Mouse (Mus musculus) liver, embryonic 15.5 days (tissue): ENCODE results near the gene Slc9a6. TPM values are rescaled to one million over a fixed set of nuclear protein-coding genes. Genes with fewer than 3 reads are reported as not detected.

Source experiments
- ATAC-seq: fragments of 200-750 bp; cut with Nextera tagmentation; 2 replicates; pipeline ENCODE4 v1.8.0; 2017; ENCODE audit warnings: moderate number of reproducible peaks, mild to moderate bottlenecking, moderate library complexity; ENCODE audit not compliant: insufficient read depth
- H3K27ac ChIP-seq: fragments of 300-500 bp; sonication (generic); replicated peaks from 2 replicates; pipeline ENCODE4 v1.5.1; 2015; ENCODE audit warnings: mild to moderate bottlenecking, inconsistent platforms
- H3K27me3 ChIP-seq: fragments of 300-500 bp; sonication (generic); 2 replicates; pipeline ENCODE4 v1.6.1; 2015; ENCODE audit warnings: mild to moderate bottlenecking, inconsistent platforms
- H3K36me3 ChIP-seq: fragments of 300-500 bp; sonication (generic); replicated peaks from 2 replicates; pipeline ENCODE4 v1.6.1; 2015; ENCODE audit warnings: moderate library complexity, mild to moderate bottlenecking, inconsistent platforms
- H3K4me1 ChIP-seq: fragments of 300-500 bp; sonication (generic); replicated peaks from 2 replicates; pipeline ENCODE4 v1.6.1; 2015; ENCODE audit warnings: inconsistent platforms
- H3K4me2 ChIP-seq: fragments of 300-500 bp; sonication (generic); 2 replicates; pipeline ENCODE4 v1.6.1; 2015; ENCODE audit warnings: moderate library complexity, mild to moderate bottlenecking, inconsistent platforms
- H3K4me3 ChIP-seq: fragments of 300-500 bp; sonication (generic); replicated peaks from 2 replicates; pipeline ENCODE4 v1.5.1; 2015; ENCODE audit warnings: mild to moderate bottlenecking, inconsistent platforms
- H3K9ac ChIP-seq: fragments of 300-500 bp; sonication (generic); 2 replicates; pipeline ENCODE4 v1.6.1; 2015; ENCODE audit warnings: moderate library complexity, mild to moderate bottlenecking, inconsistent platforms
- H3K9me3 ChIP-seq: fragments of 300-500 bp; sonication (generic); replicated peaks from 2 replicates; pipeline ENCODE4 v1.6.1; 2016; ENCODE audit warnings: inconsistent platforms
- WGBS: fragments of 180-500 bp; shearing (Covaris S2); methylation state at CpG from one replicate; pipeline ENCODE4 v1.1.7; 2015; ENCODE audit warnings: mixed read lengths; ENCODE audit not compliant: insufficient replicate concordance; 5-methylcytosine and 5-hydroxymethylcytosine counted together
- polyA plus RNA-seq: library from polyadenylated mRNA; unstranded; fragments of >200 nt; fragmentation: Nextera tagmentation; extraction: Ambion mirVana; gene quantifications from 2 replicates; pipeline ENCODE4 v1.2.1, GENCODE M21; 2015

Gene Slc9a6
- polyA plus RNA-seq, 1 experiment from 2014 or later: 3.6 TPM

DNA sequence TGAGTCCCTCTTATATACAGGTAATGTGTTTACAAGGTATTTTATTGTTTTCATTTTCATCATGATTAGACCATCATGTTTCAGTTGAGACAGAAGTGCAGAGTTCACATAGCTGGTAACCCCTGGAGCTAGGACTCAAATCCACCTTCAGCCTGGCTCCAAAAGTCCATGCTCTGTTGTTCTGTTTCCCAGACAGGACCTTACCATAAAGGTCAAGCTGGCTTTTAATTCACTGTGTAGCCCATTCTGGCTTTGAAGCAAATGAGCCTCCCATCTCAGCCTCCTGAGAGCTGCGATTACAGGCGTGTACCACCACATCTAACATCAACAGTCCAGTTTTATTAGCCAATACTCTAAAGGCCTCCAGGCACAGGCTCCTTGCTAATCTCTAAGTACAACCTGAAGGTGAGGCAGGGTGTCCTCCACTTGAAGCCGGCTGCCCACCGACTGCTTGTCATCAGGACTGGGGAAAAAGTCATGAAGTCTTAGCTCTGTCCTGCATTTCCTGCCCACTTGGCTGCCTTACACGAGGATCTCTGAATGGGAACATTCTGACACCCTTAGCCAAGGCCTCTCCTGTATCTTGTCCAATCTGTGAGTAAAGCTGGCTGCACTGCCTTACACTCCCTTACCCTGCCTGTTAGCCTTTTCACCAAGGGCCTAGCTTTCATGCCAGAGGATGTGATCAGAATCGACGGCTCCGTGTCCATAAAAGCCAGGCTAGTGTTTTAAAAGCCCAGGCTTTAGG, 55.8 kb downstream of the Slc9a6 start:
- Histone ChIP-seq H3K27me3 (no peaks in the 10 kb centered on the region), H3K4me1 (no peaks in the 10 kb centered on the region), H3K4me3 (no peak overlapping the region), H3K36me3 (no peaks in the 10 kb centered on the region), H3K4me2 (no peak overlapping the region), H3K27ac (no peak overlapping the region), H3K9ac (no peak overlapping the region), H3K9me3 (no peaks in the 10 kb centered on the region)
- WGBS: 76% methylated on average over 8 of the region's 8 CpGs
- ATAC-seq: no peak

DNA sequence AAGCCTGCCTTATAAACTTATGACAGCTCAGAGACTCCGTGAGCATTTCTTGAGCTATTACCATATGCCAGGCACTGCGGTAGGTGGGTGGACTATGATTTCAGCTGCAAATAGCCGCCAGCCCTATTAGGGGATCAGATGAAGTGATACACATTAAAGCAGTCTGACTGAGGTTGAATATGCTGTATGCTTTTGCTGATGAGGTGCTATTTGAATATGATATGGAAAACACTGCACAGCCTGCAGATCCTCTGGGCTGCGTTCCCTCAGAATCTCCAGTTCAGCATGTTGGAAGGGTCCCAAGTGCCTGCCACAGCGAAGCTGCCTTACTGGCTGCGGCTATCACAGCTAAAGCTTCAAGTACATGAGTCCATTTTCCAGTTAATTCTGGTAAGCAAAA, 57.7 kb downstream of the Slc9a6 start:
- Histone ChIP-seq H3K4me2 (no peak overlapping the region), H3K9me3 (no peaks in the 10 kb centered on the region), H3K27ac (no peak overlapping the region), H3K27me3 (no peaks in the 10 kb centered on the region), H3K36me3 (no peaks in the 10 kb centered on the region), H3K4me1 (no peaks in the 10 kb centered on the region), H3K4me3 (no peak overlapping the region), H3K9ac (no peak overlapping the region)
- no peak for ATAC-seq
- 73% methylated on average over 6 of the region's 6 CpGs for WGBS

- no peak overlapping the region for H3K4me2 ChIP-seq
- ATAC-seq: no peak
- WGBS: 73% methylated on average over 5 of the region's 5 CpGs
Measured at GRCm38 (mm10) chrX:56668051-56668450, 58.5 kb downstream of the Slc9a6 start.

DNA sequence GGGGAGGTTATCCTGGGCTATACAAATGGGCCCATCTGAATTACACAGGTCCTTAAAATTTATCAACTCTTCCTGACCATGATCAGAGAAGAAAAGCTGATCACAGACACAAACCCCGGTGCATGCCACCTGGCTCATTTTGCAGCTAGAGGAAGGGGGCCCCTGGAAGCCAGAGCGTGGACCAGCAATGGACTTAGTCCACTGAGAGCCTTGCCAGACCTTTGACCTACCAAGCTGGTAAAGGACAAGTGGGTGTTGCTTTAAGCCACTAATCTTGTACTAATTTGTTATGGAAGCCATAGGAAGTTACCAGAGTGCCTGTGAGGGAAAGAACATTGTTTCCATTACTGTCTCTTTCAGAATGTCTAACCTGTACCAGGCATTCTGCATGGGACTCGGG, 58.9 kb downstream of the Slc9a6 start:
- 65% methylated on average over 3 of the region's 3 CpGs for WGBS
- H3K4me3 ChIP-seq: no peak overlapping the region
- H3K27ac ChIP-seq: no peak overlapping the region
- no peak overlapping the region for H3K9ac ChIP-seq
- H3K4me2 ChIP-seq: no peak overlapping the region
- no peaks in the 10 kb centered on the region for H3K9me3 ChIP-seq
- no peak for ATAC-seq
- H3K27me3 ChIP-seq: no peaks in the 10 kb centered on the region
- no peaks in the 10 kb centered on the region for H3K4me1 ChIP-seq
- H3K36me3 ChIP-seq: no peaks in the 10 kb centered on the region

More at GRCm38 (mm10) chrX:56668051-56668450, 58.5 kb downstream of the Slc9a6 start:
- Histone ChIP-seq H3K4me3 (no peak overlapping the region), H3K36me3 (no peaks in the 10 kb centered on the region), H3K9ac (no peak overlapping the region), H3K27me3 (no peaks in the 10 kb centered on the region), H3K27ac (no peak overlapping the region), H3K9me3 (no peaks in the 10 kb centered on the region), H3K4me1 (no peaks in the 10 kb centered on the region)

GRCm38 (mm10) chrX:56675556-56675955, 66.0 kb downstream of the Slc9a6 start:
- 65% methylated on average over 6 of the region's 6 CpGs for WGBS

DNA sequence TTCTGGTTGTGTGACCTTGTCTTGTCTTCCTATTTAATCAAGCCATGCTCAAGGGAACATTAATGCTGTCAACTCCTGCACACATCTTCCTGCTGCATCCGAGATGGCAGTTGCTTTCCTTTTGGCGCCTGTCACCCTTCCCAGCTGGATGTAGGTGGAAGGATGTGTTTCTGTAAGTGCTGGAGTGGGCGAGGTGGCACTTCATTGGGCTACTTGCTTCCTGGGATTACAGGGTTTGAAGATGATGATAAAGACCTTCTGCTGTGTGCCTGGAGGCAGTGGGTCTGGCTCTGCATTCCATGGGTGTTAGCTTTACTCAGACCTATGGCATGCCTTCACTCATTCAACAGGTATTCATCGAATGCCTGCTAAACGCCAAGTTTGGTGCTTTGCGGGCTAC, 68.2 kb downstream of the Slc9a6 start:
- Histone ChIP-seq H3K27ac (no peak overlapping the region), H3K9ac (no peak overlapping the region), H3K4me1 (no peaks in the 10 kb centered on the region), H3K36me3 (no peaks in the 10 kb centered on the region), H3K4me2 (no peak overlapping the region), H3K27me3 (no peaks in the 10 kb centered on the region), H3K4me3 (no peak overlapping the region), H3K9me3 (no peaks in the 10 kb centered on the region)
- 52% methylated on average over 6 of the region's 6 CpGs for WGBS
- no peak for ATAC-seq

More at GRCm38 (mm10) chrX:56675556-56675955, 66.0 kb downstream of the Slc9a6 start:
- H3K4me3 ChIP-seq: no peak overlapping the region
- H3K27ac ChIP-seq: no peak overlapping the region
- no peak overlapping the region for H3K9ac ChIP-seq
- H3K27me3 ChIP-seq: no peaks in the 10 kb centered on the region
- no peaks in the 10 kb centered on the region for H3K4me1 ChIP-seq
- no peaks in the 10 kb centered on the region for H3K9me3 ChIP-seq
- H3K4me2 ChIP-seq: no peak overlapping the region
- no peaks in the 10 kb centered on the region for H3K36me3 ChIP-seq
- no peak for ATAC-seq

GRCm38 (mm10) chrX:56679066-56679465, 69.5 kb downstream of the Slc9a6 start:
- no peak for ATAC-seq
- no peak overlapping the region for H3K4me3 ChIP-seq
- WGBS: 68% methylated on average over 6 of the region's 6 CpGs

GRCm38 (mm10) chrX:56682156-56682720, 72.7 kb downstream of the Slc9a6 start:
- Histone ChIP-seq H3K27ac (no peak overlapping the region), H3K4me3 (no peak overlapping the region), H3K36me3 (no peaks in the 10 kb centered on the region), H3K9ac (no peak overlapping the region), H3K4me1 (no peaks in the 10 kb centered on the region), H3K4me2 (no peak overlapping the region), H3K27me3 (no peaks in the 10 kb centered on the region), H3K9me3 (no peaks in the 10 kb centered on the region)
- ATAC-seq: no peak
- 59% methylated on average over 1 of the region's 1 CpGs for WGBS

More at GRCm38 (mm10) chrX:56679066-56679465, 69.5 kb downstream of the Slc9a6 start:
- no peaks in the 10 kb centered on the region for H3K27me3 ChIP-seq
- no peaks in the 10 kb centered on the region for H3K36me3 ChIP-seq
- no peak overlapping the region for H3K4me2 ChIP-seq
- H3K4me1 ChIP-seq: no peaks in the 10 kb centered on the region
- no peaks in the 10 kb centered on the region for H3K9me3 ChIP-seq
- H3K27ac ChIP-seq: no peak overlapping the region
- H3K9ac ChIP-seq: no peak overlapping the region

GRCm38 (mm10) chrX:56683521-56683920, 74.0 kb downstream of the Slc9a6 start:
- no peaks in the 10 kb centered on the region for H3K9me3 ChIP-seq
- H3K4me3 ChIP-seq: no peak overlapping the region
- no peak for ATAC-seq
- H3K9ac ChIP-seq: no peak overlapping the region
- H3K4me2 ChIP-seq: no peak overlapping the region
- H3K4me1 ChIP-seq: no peaks in the 10 kb centered on the region
- H3K27ac ChIP-seq: no peak overlapping the region
- H3K27me3 ChIP-seq: no peaks in the 10 kb centered on the region
- H3K36me3 ChIP-seq: no peaks in the 10 kb centered on the region
- WGBS: 61% methylated on average over 10 of the region's 10 CpGs

- 59% methylated on average over 6 of the region's 6 CpGs for WGBS
- Histone ChIP-seq H3K4me2 (no peak overlapping the region), H3K27ac (no peak overlapping the region), H3K9ac (no peak overlapping the region), H3K4me1 (no peaks in the 10 kb centered on the region), H3K36me3 (no peaks in the 10 kb centered on the region), H3K9me3 (no peaks in the 10 kb centered on the region), H3K4me3 (no peak overlapping the region), H3K27me3 (no peaks in the 10 kb centered on the region)
- no peak for ATAC-seq
Measured at GRCm38 (mm10) chrX:56692554-56692953, 83.0 kb downstream of the Slc9a6 start.

DNA sequence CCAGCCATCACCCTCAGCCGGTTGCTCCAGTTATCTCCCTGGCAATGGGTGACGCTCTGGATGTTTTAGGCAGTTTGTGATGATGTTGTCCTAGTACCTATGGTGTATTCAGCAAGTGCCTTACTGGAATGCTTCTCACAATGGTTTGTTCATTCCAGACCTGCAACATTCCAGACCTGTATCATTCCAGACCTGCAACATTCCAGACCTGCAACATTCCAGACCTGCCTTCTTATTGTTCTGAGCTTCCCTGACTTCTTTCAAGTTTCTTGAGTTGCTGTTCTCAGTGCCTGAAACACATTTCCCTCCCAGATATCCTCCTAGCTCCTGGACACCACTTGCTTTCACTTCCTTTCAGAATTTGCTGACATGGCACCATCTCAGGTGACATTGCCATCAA, 85.0 kb downstream of the Slc9a6 start:
- no peak overlapping the region for H3K4me3 ChIP-seq
- no peaks in the 10 kb centered on the region for H3K4me1 ChIP-seq
- H3K36me3 ChIP-seq: no peaks in the 10 kb centered on the region
- H3K4me2 ChIP-seq: no peak overlapping the region
- H3K27me3 ChIP-seq: no peaks in the 10 kb centered on the region
- no peak overlapping the region for H3K27ac ChIP-seq
- no peak for ATAC-seq
- no peaks in the 10 kb centered on the region for H3K9me3 ChIP-seq
- 81% methylated on average over 2 of the region's 2 CpGs for WGBS
- no peak overlapping the region for H3K9ac ChIP-seq
